Mouse (Mus musculus) CH12.LX (cell line): ENCODE measurements around the gene Rnf25. TPM values are rescaled to one million over a fixed set of nuclear protein-coding genes. Genes with fewer than 3 reads are reported as not detected.
A peak's percentile ranks its signal among the peaks of the same experiment; 100 is the strongest.

Experiments used
- DNase-seq: peaks from one replicate; pipeline ENCODE4 v3.0.0-alpha.2; 2013; ENCODE audit errors: extremely low read depth
- H3K27ac ChIP-seq: 2 replicates; pipeline ENCODE4 v1.5.1; 2012; ENCODE audit warnings: low read depth, mild to moderate bottlenecking, control low read depth, moderate library complexity; ENCODE audit not compliant: insufficient read depth
- H3K27me3 ChIP-seq: replicated peaks from 2 replicates; pipeline ENCODE3; 2012; ENCODE audit warnings: inconsistent platforms
- H3K36me3 ChIP-seq, 2 experiments: replicated peaks in 1 of 2; 2 replicates each; pipeline versions ENCODE3 to v1.6.1; 2012; ENCODE audit warnings: inconsistent platforms in 1 of 2, low read length in 1 of 2, mild to moderate bottlenecking in 1 of 2, mixed read lengths in 1 of 2, moderate library complexity in 1 of 2; ENCODE audit not compliant: control insufficient read depth in 1 of 2, insufficient read depth in 1 of 2
- H3K4me1 ChIP-seq, 2 experiments: 2 replicates each; pipeline ENCODE4 v1.6.1; 2012; ENCODE audit warnings: inconsistent platforms in 1 of 2, moderate library complexity in 1 of 2; ENCODE audit not compliant: insufficient read depth in 2 of 2, control insufficient read depth in 1 of 2
- H3K4me2 ChIP-seq: 2 replicates; pipeline ENCODE4 v1.6.1; 2012; ENCODE audit warnings: low read depth, mild to moderate bottlenecking, control low read depth; ENCODE audit not compliant: poor library complexity, insufficient read depth, severe bottlenecking
- H3K4me3 ChIP-seq, 3 experiments: fragments of 150-350 bp in 1 of 3; sonication (generic) in 1 of 3; replicated peaks in 1 of 3; 2 replicates each; pipeline versions ENCODE3 to v1.5.1; 2011 to 2012; ENCODE audit warnings: low read depth in 2 of 3, low read length in 2 of 3, mild to moderate bottlenecking in 2 of 3, moderate library complexity in 2 of 3, control low read depth in 1 of 3, improper control_type of control experiment in 1 of 3, inconsistent platforms in 1 of 3, mixed read lengths in 1 of 3; ENCODE audit not compliant: poor library complexity in 1 of 3
- H3K79me2 ChIP-seq: replicated peaks from 2 replicates; pipeline ENCODE4 v1.6.1; 2012; ENCODE audit warnings: mild to moderate bottlenecking, moderate library complexity; ENCODE audit not compliant: control insufficient read depth, poor library complexity, insufficient read depth, severe bottlenecking; ENCODE audit errors: extremely low read depth
- H3K9ac ChIP-seq: 2 replicates; pipeline ENCODE4 v1.6.1; 2012; ENCODE audit warnings: low read depth, mild to moderate bottlenecking, control low read depth, moderate library complexity; ENCODE audit not compliant: insufficient read depth
- H3K9me3 ChIP-seq: replicated peaks from 2 replicates; pipeline ENCODE3; 2012; ENCODE audit warnings: low read length, inconsistent platforms, mixed read lengths
- BHLHE40 ChIP-seq: IDR thresholded peaks from 2 replicates; pipeline ENCODE4 v1.6.1; 2011; ENCODE audit warnings: mild to moderate bottlenecking, low read depth, low read length, improper control_type of control experiment
- ETS1 ChIP-seq: conservative IDR thresholded peaks from 2 replicates; pipeline ENCODE4 v1.6.1; 2012; ENCODE audit warnings: low read depth, mild to moderate bottlenecking, inconsistent platforms, low read length, improper control_type of control experiment, moderate library complexity
- HCFC1 ChIP-seq: IDR thresholded peaks from 2 replicates; pipeline ENCODE4 v1.6.1; 2012; ENCODE audit warnings: low read depth, mild to moderate bottlenecking, inconsistent platforms, low read length, improper control_type of control experiment
- IRF4 ChIP-seq: IDR thresholded peaks from 2 replicates; pipeline ENCODE4 v1.6.1; 2014; ENCODE audit warnings: low read depth, mild to moderate bottlenecking, inconsistent platforms, low read length, improper control_type of control experiment
- JUN ChIP-seq: IDR thresholded peaks from 2 replicates; pipeline ENCODE4 v1.6.1; 2011; ENCODE audit warnings: low read depth, mild to moderate bottlenecking, low read length, improper control_type of control experiment, moderate library complexity; ENCODE audit not compliant: insufficient read depth
- JUND ChIP-seq: conservative IDR thresholded peaks from 2 replicates; pipeline ENCODE4 v1.6.1; 2011; ENCODE audit warnings: low read depth, low read length, improper control_type of control experiment
- MAX ChIP-seq: IDR thresholded peaks from 2 replicates; pipeline ENCODE4 v1.6.1; 2011; ENCODE audit warnings: low read length, improper control_type of control experiment
- MEF2A ChIP-seq: IDR thresholded peaks from 2 replicates; pipeline ENCODE4 v1.6.1; 2014; ENCODE audit warnings: low read depth, mild to moderate bottlenecking, inconsistent platforms, low read length, improper control_type of control experiment, borderline replicate concordance
- MYC ChIP-seq: IDR thresholded peaks from 2 replicates; pipeline ENCODE4 v1.6.1; 2011; ENCODE audit warnings: low read depth, mild to moderate bottlenecking, improper control_type of control experiment, low read length
- NELFE ChIP-seq: IDR thresholded peaks from 2 replicates; pipeline ENCODE4 v1.6.1; 2011; ENCODE audit warnings: low read depth, low read length, improper control_type of control experiment
- PAX5 ChIP-seq: IDR thresholded peaks from 2 replicates; pipeline ENCODE4 v1.6.1; 2012; ENCODE audit warnings: low read length, inconsistent platforms, mixed read lengths
- POLR2A ChIP-seq: IDR thresholded peaks from 2 replicates; pipeline ENCODE4 v1.6.1; 2011; ENCODE audit warnings: low read depth, mild to moderate bottlenecking, improper control_type of control experiment, low read length
- POLR2AphosphoS2 ChIP-seq: IDR thresholded peaks from 2 replicates; pipeline ENCODE4 v1.6.1; 2011; ENCODE audit warnings: low read depth, low read length, improper control_type of control experiment
- RAD21 ChIP-seq: IDR thresholded peaks from 2 replicates; pipeline ENCODE4 v1.6.1; 2011; ENCODE audit warnings: low read depth, mild to moderate bottlenecking, low read length, improper control_type of control experiment, moderate library complexity
- SIN3A ChIP-seq: IDR thresholded peaks from 2 replicates; pipeline ENCODE4 v1.6.1; 2012; ENCODE audit warnings: low read length, improper control_type of control experiment, inconsistent platforms
- TBP ChIP-seq: conservative IDR thresholded peaks from 2 replicates; pipeline ENCODE4 v1.6.1; 2011; ENCODE audit warnings: low read depth, low read length, improper control_type of control experiment
- TCF12 ChIP-seq: IDR thresholded peaks from 2 replicates; pipeline ENCODE4 v1.6.1; 2014; ENCODE audit warnings: low read depth, mild to moderate bottlenecking, inconsistent platforms, low read length, improper control_type of control experiment
- USF1 ChIP-seq: IDR thresholded peaks from 2 replicates; pipeline ENCODE4 v1.6.1; 2014; ENCODE audit warnings: low read depth, mild to moderate bottlenecking, inconsistent platforms, low read length, improper control_type of control experiment
- USF2 ChIP-seq: conservative IDR thresholded peaks from 2 replicates; pipeline ENCODE4 v1.6.1; 2011; ENCODE audit warnings: low read depth, low read length, improper control_type of control experiment
- ZKSCAN1 ChIP-seq: IDR thresholded peaks from 2 replicates; pipeline ENCODE4 v1.6.1; 2012; ENCODE audit warnings: low read depth, inconsistent platforms, low read length, improper control_type of control experiment, borderline replicate concordance
- ZNF384 ChIP-seq: IDR thresholded peaks from 2 replicates; pipeline ENCODE4 v1.6.1; 2012; ENCODE audit warnings: low read depth, low read length, improper control_type of control experiment, inconsistent platforms
- dilution Hi-C: fragments of 300-500 bp; cut with MboI; formaldehyde crosslinking; loops from 2 replicates; pipeline ENCODE4 v1.14.3; 2020; ENCODE audit warnings: low sequenced_read_pairs; ENCODE audit not compliant: extremely low pct_unique_long_range_greater_than_20kb, extremely low pct_ligation_motif_present
- in situ Hi-C: fragments of 300-500 bp; cut with MboI; formaldehyde crosslinking; loops from 3 replicates; pipeline ENCODE4 v1.14.3; 2019; ENCODE audit warnings: low sequenced_read_pairs, low pct_ligation_motif_present, low pct_unique_long_range_greater_than_20kb, mixed read lengths
- polyA plus RNA-seq: library from polyadenylated mRNA; unstranded; fragments of >175 nt; gene quantifications from 2 replicates; pipeline ENCODE4 v1.2.1, GENCODE M21; 2012; ENCODE audit warnings: low read depth; ENCODE audit not compliant: insufficient read length
- total RNA-seq, 2 experiments: library from RNA; depleted of rRNA; stranded (reverse); fragments of 300-350 nt in 1 of 2; fragments of >200 nt in 1 of 2; gene quantifications; 2 replicates each; pipeline ENCODE4 v1.2.3; 2012 to 2014

Gene Rnf25
- total and polyA plus RNA-seq, 3 experiments: 32.1 to 48.2 (median 47.8) TPM

GRCm38 (mm10) chr1:74587773-74588445 is 13.3 kb downstream of the Rnf25 start, which contains the start of the genes Zfp142 and Bcs1l (continued):
- TF ChIP-seq TCF12 (peak; percentile 74), TBP (peak; percentile 59; the same call in 1 of the 2 replicates), JUN (no peak), MAX (peak; percentile 74; the same call in 1 of the 2 replicates), ZNF384 (no peak), HCFC1 (peak; percentile 94), ETS1 (peak; percentile 45; the same call in 1 of the 2 replicates), USF2 (no peak)

DNA sequence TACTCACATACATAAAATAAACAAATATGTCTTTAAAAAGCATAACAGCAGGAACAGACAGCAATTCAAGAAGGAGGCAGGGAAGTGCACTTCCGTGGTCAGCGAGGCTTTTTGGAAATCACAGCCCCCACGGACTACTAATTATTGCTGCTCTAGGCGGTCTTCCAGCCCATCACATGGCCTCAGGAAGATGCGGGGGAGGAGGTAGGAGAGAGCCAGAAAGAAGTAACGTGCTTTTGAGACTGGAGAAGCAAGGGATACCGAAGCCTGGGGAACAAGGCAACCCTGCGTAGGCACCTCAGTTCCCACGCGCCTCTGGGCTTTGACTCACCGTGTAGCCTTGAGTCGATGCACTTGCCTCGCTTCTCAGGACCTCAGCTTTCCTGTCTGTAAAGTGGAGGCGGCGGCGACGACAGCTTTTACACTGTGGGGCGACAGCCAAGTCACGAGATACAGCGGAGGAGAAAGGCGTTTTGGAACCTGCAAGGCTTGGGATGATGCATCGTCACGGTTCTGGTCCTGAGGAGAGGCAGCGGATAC is 13.9 kb downstream of the Rnf25 start:
- Histone ChIP-seq H3K4me1 (peaks cover 5 to 41% of the 10 kb centered on the region in 2 experiments), H3K79me2 (peaks cover 45% of the 10 kb centered on the region), H3K4me2 (peak overlapping the region; percentile 96), H3K27ac (peak overlapping the region; percentile 1; the same call in 1 of the 2 replicates), H3K9ac (peak overlapping the region; percentile 37), H3K9me3 (no peaks in the 10 kb centered on the region), H3K4me3 (peak overlapping the region; percentile 73 to 84 (median 79)), H3K27me3 (no peaks in the 10 kb centered on the region), H3K36me3 (peaks cover 36 to 62% of the 10 kb centered on the region in 2 experiments)
- dilution Hi-C loops: no loop called here
- in situ Hi-C loops: no loop called here
- DNase-seq: no peak
- no peak for TF ChIP-seq NELFE
- no peak for TF ChIP-seq MEF2A
- TF ChIP-seq SIN3A: no peak
- no peak for TF ChIP-seq POLR2A
- no peak for TF ChIP-seq POLR2AphosphoS2
- no peak for TF ChIP-seq JUND
- TF ChIP-seq ZKSCAN1: no peak
- TF ChIP-seq ETS1: no peak

DNA sequence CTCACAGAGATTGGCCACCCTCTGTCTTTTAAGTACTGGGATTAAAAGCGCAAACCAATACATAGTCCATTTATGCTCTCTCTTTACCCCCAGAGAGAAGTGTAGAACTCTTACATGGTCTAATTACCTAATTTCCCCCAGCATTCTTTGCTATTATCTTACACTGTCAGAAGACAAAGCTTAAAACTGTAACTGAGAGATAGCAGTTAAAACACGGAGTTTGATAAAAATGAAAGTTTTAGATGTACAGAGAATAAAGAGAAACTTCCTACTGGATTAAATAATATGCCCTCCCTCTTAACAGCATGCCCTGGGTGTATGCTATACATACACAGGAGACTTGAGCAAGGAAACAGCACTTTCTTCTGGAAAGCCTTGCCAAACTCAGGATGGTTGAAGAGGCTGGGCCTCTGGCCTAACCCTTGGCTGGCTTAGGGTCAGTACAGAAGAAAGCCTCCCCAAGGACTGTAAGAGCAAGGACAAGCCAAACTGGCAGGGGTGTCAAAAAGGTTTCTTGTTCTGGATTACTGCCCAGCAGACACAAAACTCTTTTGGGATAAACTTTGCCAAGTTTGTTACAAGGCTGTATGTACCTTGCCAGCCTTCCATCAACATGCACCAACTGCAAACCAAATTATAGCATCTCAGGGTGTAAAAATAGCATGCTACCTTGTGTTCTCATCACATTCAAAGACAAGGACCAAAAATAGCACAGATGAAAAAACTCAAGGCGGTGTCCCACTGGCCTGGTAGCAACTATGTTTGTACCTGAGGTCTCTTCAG is 16.4 kb downstream of the Rnf25 start:
- Histone ChIP-seq H3K4me3 (no peak overlapping the region), H3K4me2 (no peak overlapping the region; the same call in 1 of the 2 replicates), H3K9me3 (no peaks in the 10 kb centered on the region), H3K36me3 (peaks cover 16 to 52% of the 10 kb centered on the region in 2 experiments), H3K4me1 (peaks cover 5 to 38% of the 10 kb centered on the region in 2 experiments), H3K9ac (no peak overlapping the region), H3K79me2 (peaks cover 45% of the 10 kb centered on the region), H3K27me3 (no peaks in the 10 kb centered on the region), H3K27ac (no peak overlapping the region; the same call in 1 of the 2 replicates)
- dilution Hi-C loops: no loop called here
- TF ChIP-seq BHLHE40: no peak
- TF ChIP-seq RAD21: no peak
- no peak for TF ChIP-seq TCF12
- no peak for TF ChIP-seq POLR2A
- no peak for TF ChIP-seq JUN
- no peak for TF ChIP-seq ZNF384
- no peak for TF ChIP-seq TBP
- TF ChIP-seq IRF4: no peak
- no peak for TF ChIP-seq SIN3A
- no peak for TF ChIP-seq MEF2A
- no peak for TF ChIP-seq PAX5
- TF ChIP-seq USF1: no peak
- no peak for TF ChIP-seq MYC
- in situ Hi-C loops: no loop called here
- DNase-seq: no peak
